Mouse (Mus musculus) heart, adult 9 months (tissue): ENCODE results near the gene Kcnh8.

ENCODE experiments used
- DNase-seq, 2 experiments: peaks; one replicate each; pipeline ENCODE4 v3.0.0; 2022; ENCODE audit warnings: low spot score in 2 of 2

The Kcnh8 gene

DNA sequence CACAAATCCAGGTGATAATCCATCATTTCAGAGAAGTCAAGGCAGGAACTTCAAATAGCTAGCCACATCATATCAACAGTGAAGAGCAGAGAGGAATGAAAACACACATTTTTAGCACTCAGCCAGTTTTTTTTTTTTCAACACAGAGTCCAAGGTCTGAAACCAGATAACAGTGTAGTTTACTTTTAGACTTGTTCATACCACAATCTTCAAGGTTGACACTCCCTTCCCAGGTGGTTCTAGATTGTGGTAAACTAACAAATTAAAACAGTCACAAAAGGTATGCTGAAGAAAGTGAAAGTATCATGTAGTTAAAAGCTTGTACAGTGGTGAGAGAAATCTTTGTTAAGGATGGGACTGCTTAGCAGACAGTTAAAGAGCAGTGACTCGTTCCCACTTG, 216.5 kb downstream of the Kcnh8 start:
- DNase-seq: no peak

DNA sequence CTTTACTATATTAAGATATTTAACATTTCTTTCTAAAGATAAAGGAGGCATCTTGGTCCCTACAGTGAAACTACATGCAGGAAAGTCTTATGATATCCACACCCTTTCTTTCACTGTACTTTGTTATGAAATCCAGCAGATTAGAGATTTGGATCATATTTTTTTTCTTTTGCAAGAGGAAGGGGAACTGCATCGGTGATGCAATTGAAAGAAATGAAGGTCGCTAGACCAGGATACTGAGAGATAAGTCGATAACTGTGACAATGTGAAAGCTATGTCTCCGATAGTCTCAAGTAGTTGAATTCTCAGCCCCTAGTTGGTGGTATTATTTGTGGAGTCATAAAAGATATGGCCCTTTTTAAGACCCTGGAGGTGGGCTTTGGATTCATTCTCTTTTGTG, 227.2 kb downstream of the Kcnh8 start:
- no peak for DNase-seq

DNA sequence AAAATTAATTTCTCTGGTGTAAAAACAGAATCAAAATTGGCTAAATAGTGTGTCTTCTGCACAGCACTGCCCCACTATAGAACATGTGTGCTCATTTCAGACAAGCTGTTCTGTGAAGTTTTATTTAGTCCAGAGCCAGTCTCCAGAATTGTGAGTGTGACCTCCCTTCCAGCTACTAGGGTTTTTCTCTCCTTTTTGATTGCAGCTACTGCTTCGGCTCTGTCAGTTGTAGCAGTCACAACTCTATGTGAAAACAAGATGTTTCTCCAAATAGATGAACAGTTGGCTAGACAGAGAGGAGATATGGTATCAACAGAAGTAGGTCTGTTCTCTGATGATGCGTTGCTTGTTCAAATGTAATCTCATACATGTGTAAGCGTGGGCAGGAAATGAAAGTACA, 270.7 kb downstream of the Kcnh8 start:
- no peak for DNase-seq

DNA sequence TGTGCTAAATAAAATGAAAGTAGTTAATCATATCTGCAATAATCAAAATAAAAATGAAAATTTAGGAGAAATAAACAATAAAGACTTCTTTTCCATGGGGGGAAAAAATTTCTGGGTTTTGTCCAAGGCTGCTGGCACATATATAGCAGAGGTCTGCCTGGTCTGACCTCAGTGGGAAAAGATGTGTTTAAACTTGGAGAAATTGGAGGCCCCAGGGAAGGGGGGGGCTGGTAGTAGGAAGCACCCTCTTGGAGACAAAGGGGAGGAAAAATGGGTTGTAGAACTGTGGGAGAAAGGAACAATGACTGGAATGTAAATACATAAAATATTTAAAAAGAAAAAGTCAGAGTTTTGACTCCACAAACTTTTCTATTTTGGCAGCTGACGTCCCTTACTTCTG, 276.5 kb downstream of the Kcnh8 start:
- DNase-seq: no peak

DNA sequence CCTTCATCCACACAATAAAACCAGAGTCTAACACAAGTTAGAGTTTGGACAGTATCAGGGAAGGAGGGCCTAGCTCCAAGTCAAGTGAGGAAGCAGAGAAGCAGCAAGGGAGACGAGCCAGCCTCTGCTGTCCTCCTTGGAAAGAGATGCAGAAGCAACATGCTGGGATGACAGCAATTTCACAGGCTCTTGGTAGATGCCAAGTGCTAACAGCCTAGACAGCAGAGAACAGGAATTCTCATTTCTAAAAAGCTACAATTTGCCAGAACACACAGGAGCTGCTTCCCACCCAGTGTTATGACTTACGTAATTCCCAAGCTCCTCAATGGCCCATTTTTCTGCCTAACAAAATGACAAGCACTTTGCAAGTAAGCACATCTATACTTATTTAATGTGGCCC, 277.5 kb downstream of the Kcnh8 start:
- no peak for DNase-seq

DNA sequence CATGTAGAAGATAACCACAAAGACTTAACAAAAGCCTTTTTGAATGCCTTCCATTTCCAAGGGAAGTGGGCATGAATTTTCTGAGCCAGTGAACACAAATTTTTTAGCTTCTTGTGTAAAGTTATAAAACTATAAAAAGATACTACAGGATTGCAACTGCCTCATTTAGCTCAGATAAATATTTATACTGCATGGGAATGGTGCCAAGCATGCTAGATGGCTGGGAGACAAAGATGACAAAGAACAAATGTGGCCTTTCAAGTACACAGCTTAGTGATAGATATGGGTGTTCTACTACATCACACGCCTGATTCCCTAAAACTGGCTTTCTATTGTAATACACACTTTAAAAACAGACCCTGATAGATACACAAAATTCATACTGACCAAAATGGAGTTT, 282.7 kb downstream of the Kcnh8 start:
- DNase-seq: no peak

DNA sequence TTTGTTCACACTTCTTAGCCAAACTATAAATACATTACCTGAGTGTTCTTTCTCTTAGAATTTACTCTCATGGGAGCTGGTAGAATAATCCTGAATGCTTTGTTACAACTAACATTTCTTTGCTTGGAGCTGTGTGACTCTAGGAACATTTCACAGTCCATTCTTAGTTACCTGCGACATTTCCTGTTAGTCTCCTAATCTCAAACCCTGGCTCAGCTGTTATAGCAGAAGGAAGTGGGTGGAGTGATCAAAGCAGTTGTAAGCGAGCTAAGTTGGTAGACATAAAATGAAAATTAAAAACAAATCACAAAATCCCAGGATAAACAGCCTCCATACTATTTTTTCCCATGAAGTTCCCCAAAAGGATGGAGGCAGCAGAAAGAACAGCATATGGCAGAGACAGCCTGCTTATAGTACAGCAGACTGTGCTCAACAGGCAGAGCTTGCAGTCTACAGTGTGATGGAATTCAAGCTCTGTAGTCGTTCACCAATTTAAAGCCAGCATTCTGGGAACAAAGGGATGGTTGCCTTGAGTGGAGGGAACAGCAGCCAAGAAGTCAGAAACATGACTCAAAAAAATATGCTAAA, 318.1 kb downstream of the Kcnh8 start:
- DNase-seq: no peak

DNA sequence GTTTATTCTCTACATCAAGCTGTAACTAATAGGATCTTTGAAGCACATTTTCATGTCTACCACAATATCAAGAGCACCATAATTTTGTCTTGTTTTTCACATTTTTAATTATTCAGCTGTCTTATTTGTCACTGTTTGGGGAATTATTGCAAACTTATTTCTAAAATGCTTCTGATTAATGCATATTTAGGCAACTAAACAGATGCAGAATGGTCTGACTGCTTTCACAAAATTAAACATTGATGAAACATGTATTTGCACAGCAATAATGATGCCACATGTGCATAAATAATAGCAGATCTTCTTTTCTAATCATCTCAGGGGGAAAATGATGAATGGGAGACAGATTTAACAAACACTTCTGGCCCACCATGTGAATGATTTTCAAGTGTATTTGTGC, 341.5 kb downstream of the Kcnh8 start:
- no peak for DNase-seq

DNA sequence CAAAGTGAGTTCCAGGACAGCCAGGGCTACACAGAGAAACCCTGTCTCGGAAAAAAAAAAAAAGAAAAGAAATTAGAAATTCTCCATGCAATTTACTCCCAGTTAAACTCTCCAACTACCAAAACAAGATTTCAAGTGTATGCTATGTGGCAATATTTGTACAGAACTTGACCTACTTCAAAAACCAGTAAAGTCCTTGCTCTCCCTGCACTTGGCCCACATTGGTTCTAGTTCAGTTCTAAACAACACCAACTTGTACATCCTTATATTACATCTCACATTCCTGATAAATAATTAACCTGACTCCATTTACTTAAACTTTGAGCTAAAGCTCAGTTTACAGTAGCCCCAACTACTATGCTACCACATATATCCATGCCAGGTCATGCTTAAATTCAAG, 370.2 kb downstream of the Kcnh8 start:
- no peak for DNase-seq

DNA sequence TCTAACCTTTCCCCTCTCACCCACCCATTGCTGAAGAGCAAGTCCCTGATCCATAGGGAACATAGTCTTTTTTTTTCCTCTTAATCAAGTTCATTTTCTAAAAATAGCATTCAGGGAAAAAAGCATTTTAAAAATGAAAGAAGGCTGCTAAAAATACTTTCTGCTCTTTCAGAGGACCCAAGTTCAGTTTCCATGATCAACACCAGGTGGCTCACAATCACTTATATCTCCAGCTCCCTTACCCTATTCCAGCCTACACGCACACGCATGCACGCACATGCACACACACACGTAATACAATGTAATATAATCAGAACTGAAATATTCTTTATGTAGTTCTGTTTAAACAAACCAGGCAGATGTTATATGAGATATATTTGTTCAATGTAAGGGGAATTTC, 378.4 kb downstream of the Kcnh8 start:
- no peak for DNase-seq
